Mouse (Mus musculus) T-cell, adult 2 months (primary cell): ENCODE measurements around the gene Tas2r139.
"Not testable (repeated sequence)": the region's sequence is repeated elsewhere in the genome, so short reads cannot be mapped to it uniquely, and the experiment has no call there.

Experiments used
- DNase-seq: peaks from one replicate; pipeline ENCODE4 v3.0.0; 2022; ENCODE audit warnings: low spot score

Tas2r139 gene

GRCm38 (mm10) chr6:42140636-42141035 is at the start of gene Tas2r139:
Gene Tas2r139, plus strand, starts transcription at chr6:42140936.
- DNase-seq, result no peak

GRCm38 (mm10) chr6:42151115-42151514 is 10.4 kb downstream of the Tas2r139 start:
- not testable (repeated sequence) for DNase-seq

- DNase-seq, result no peak
These were observed 41.7 kb downstream of the Tas2r139 start for GRCm38 (mm10) chr6:42182462-42182861.

- DNase-seq, result no peak
These were observed 45.5 kb downstream of the Tas2r139 start for GRCm38 (mm10) chr6:42186230-42186629.
